Mouse (Mus musculus) urinary bladder, postnatal 25 days (tissue): ENCODE results near the gene Zc3h10.

Experiments used
- DNase-seq: peaks from one replicate; pipeline ENCODE4 v3.0.0; 2022; ENCODE audit warnings: low spot score

Zc3h10 gene

GRCm38 (mm10) chr10:128547361-128548032, at the start of gene Zc3h10:
Gene Zc3h10 (minus strand): TSS chr10:128547774.
- DNase-seq, result peak; percentile 82

- no peak for DNase-seq
These were observed 45.2 kb upstream of the Zc3h10 start for GRCm38 (mm10) chr10:128592797-128593196.

GRCm38 (mm10) chr10:128591436-128591835, 43.9 kb upstream of the Zc3h10 start:
- no peak for DNase-seq

- DNase-seq, result peak; percentile 72
These were observed 42.7 kb upstream of the Zc3h10 start for GRCm38 (mm10) chr10:128590193-128590690.

- DNase-seq, result peak; percentile 64
These were observed 42.1 kb upstream of the Zc3h10 start, which contains the start of gene Erbb3 for GRCm38 (mm10) chr10:128589464-128590192. Gene Erbb3 (minus strand): TSS chr10:128589652.

GRCm38 (mm10) chr10:128588775-128589463, 41.3 kb upstream of the Zc3h10 start:
- DNase-seq, result no peak

- DNase-seq, result no peak
These were observed 40.6 kb upstream of the Zc3h10 start for GRCm38 (mm10) chr10:128588136-128588535.

- no peak for DNase-seq
These were observed 40.1 kb upstream of the Zc3h10 start for GRCm38 (mm10) chr10:128587697-128588096.

GRCm38 (mm10) chr10:128587120-128587519, 39.5 kb upstream of the Zc3h10 start:
- no peak for DNase-seq

- DNase-seq, result no peak
These were observed 39.0 kb upstream of the Zc3h10 start for GRCm38 (mm10) chr10:128586546-128586945.

GRCm38 (mm10) chr10:128584386-128584785, 36.8 kb upstream of the Zc3h10 start:
- peak; percentile 56 for DNase-seq

GRCm38 (mm10) chr10:128583644-128584043, 36.1 kb upstream of the Zc3h10 start:
- DNase-seq, result peak; percentile 39

- DNase-seq, result no peak
These were observed 32.2 kb upstream of the Zc3h10 start for GRCm38 (mm10) chr10:128579731-128580130.

GRCm38 (mm10) chr10:128579298-128579697, 31.7 kb upstream of the Zc3h10 start:
- no peak for DNase-seq

GRCm38 (mm10) chr10:128578330-128578729, 30.8 kb upstream of the Zc3h10 start:
- DNase-seq, result no peak

- DNase-seq, result no peak
These were observed 27.5 kb upstream of the Zc3h10 start for GRCm38 (mm10) chr10:128575063-128575462.

- DNase-seq, result peak; percentile 91
These were observed 18.4 kb upstream of the Zc3h10 start, which contains the start of gene Pa2g4 for GRCm38 (mm10) chr10:128565788-128566531. Gene Pa2g4 (minus strand): TSS chr10:128565987.

- DNase-seq, result no peak
These were observed 17.7 kb upstream of the Zc3h10 start for GRCm38 (mm10) chr10:128565206-128565787.

- DNase-seq, result no peak
These were observed 16.0 kb upstream of the Zc3h10 start for GRCm38 (mm10) chr10:128563544-128563943.

- no peak for DNase-seq
These were observed 9.4 kb upstream of the Zc3h10 start for GRCm38 (mm10) chr10:128556963-128557362.

GRCm38 (mm10) chr10:128556286-128556685, 8.7 kb upstream of the Zc3h10 start:
- DNase-seq, result no peak
